Mouse (Mus musculus): ENCODE results near the gene Ogfrl1. TPM values are rescaled to one million over a fixed set of nuclear protein-coding genes. Genes with fewer than 3 reads are reported as not detected.

The Ogfrl1 gene
- polyA plus RNA-seq, 1 experiment from 2014 or later: 19.5 TPM

DNA sequence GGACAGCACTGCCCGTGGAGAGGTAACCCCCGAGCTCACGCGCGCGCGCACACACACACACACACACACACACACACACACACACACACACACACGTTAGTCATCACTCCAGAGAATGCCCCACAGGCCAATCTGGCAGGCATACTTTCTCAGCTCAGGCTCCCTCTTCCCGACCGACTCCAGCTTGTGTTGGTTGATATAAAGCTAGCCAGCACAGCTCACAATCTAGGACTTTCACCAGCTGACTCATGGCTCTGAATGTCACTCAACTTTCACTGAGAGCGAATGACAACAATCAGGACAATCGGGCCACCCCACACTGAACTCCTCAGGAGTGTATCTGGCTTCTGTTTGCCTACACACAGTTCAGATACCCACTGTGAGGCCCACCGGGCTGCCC is 20.0 kb downstream of the Ogfrl1 start:
- DNase-seq (ENCODE audit: low spot score) (no peak), ATAC-seq (ENCODE audit: low FRiP score) (no peak)
- no peak overlapping the region for H3K4me2 ChIP-seq (replicated peaks)
- peaks cover 15% of the 10 kb centered on the region for H3K36me3 ChIP-seq (replicated peaks; ENCODE audit: control insufficient read depth, insufficient read depth)
- H3K4me3 ChIP-seq (replicated peaks; ENCODE audit: low read length): no peak overlapping the region
- H3K9me3 ChIP-seq (ENCODE audit: control insufficient read depth, low read length): no peaks in the 10 kb centered on the region
- 81% methylated on average over 13 of the region's 13 CpGs for WGBS
- H3K27ac ChIP-seq: no peak overlapping the region
- H3K27me3 ChIP-seq (ENCODE audit: control insufficient read depth, insufficient read depth, low read length): no peaks in the 10 kb centered on the region
- H3K9ac ChIP-seq: no peak overlapping the region
- peaks cover 35% of the 10 kb centered on the region for H3K4me1 ChIP-seq (replicated peaks; ENCODE audit: control insufficient read depth, insufficient read depth, low read length)

DNA sequence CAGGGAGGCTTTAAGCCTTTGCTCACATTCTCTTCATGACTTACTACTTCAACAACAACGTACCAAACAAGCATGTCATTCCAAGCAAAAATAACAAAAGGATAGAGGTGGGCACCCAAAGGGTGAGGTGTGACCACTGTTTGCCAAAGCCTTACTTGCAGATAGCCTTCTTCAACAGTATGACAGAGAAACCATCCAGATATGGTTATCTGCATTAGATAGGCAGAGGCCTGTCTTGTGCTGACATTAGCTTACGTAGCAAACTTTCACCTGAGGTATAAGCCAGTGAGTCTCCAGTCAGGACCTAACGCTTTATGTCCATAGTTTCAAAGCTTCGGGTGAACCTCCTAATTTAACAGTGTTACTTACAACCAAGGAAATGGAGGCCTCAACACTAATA is 23.4 kb downstream of the Ogfrl1 start:
- WGBS: 74% methylated on average over 4 of the region's 4 CpGs
- Histone ChIP-seq H3K27ac (no peak overlapping the region), H3K36me3 (replicated peaks; ENCODE audit: control insufficient read depth, insufficient read depth) (peaks cover 32% of the 10 kb centered on the region), H3K9ac (no peak overlapping the region), H3K4me3 (replicated peaks; ENCODE audit: low read length) (no peak overlapping the region), H3K9me3 (ENCODE audit: control insufficient read depth, low read length) (no peaks in the 10 kb centered on the region), H3K4me2 (replicated peaks) (no peak overlapping the region), H3K27me3 (ENCODE audit: control insufficient read depth, insufficient read depth, low read length) (no peaks in the 10 kb centered on the region), H3K4me1 (replicated peaks; ENCODE audit: control insufficient read depth, insufficient read depth, low read length) (0 out of 2 replicates have a peak, but pooled peaks cover 5% of the 10 kb centered on the region)
- peak; percentile 19 for DNase-seq (ENCODE audit: low spot score)
- ATAC-seq (ENCODE audit: low FRiP score): no peak

DNA sequence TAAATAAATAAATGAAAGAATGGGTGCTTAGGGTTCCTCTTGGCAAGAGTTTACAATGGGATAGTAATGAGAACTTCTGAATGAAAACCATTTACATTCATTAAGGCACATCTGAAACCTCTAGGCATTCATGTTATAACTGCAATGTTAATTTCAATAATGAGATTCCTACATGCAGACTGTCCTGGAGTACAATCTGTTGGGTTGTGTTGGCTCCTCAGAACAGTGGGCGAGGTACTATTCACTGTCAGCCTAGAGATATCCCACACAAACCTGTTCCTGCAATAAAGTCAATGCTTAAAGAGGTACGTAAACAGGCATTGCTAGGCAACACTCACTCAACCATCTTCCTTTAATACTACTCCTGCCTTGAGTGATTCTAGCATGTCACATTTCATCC is 32.0 kb downstream of the Ogfrl1 start:
- H3K36me3 ChIP-seq (replicated peaks; ENCODE audit: control insufficient read depth, insufficient read depth): peaks cover 17% of the 10 kb centered on the region; the same call in 1 of the 2 replicates
- WGBS: 89% methylated on average over 2 of the region's 2 CpGs
- H3K9ac ChIP-seq: no peak overlapping the region
- H3K27ac ChIP-seq: no peak overlapping the region
- no peaks in the 10 kb centered on the region for H3K9me3 ChIP-seq (ENCODE audit: control insufficient read depth, low read length)
- no peak overlapping the region for H3K4me3 ChIP-seq (replicated peaks; ENCODE audit: low read length)
- no peaks in the 10 kb centered on the region for H3K27me3 ChIP-seq (ENCODE audit: control insufficient read depth, insufficient read depth, low read length)
- DNase-seq (ENCODE audit: low spot score): no peak
- no peaks in the 10 kb centered on the region for H3K4me1 ChIP-seq (replicated peaks; ENCODE audit: control insufficient read depth, insufficient read depth, low read length)
- no peak overlapping the region for H3K4me2 ChIP-seq (replicated peaks)
- no peak; the same call in 1 of the 2 replicates for ATAC-seq (ENCODE audit: low FRiP score)

- Histone ChIP-seq H3K4me1 (replicated peaks; ENCODE audit: control insufficient read depth, insufficient read depth, low read length) (no peaks in the 10 kb centered on the region), H3K9ac (no peak overlapping the region), H3K4me2 (replicated peaks) (no peak overlapping the region), H3K4me3 (replicated peaks; ENCODE audit: low read length) (no peak overlapping the region), H3K36me3 (replicated peaks; ENCODE audit: control insufficient read depth, insufficient read depth) (no peaks in the 10 kb centered on the region), H3K9me3 (ENCODE audit: control insufficient read depth, low read length) (no peaks in the 10 kb centered on the region), H3K27ac (no peak overlapping the region), H3K27me3 (ENCODE audit: control insufficient read depth, insufficient read depth, low read length) (no peaks in the 10 kb centered on the region)
- DNase-seq (ENCODE audit: low spot score) (no peak), ATAC-seq (ENCODE audit: low FRiP score) (no peak)
- WGBS: 88% methylated on average over 6 of the region's 6 CpGs
These were observed 44.7 kb downstream of the Ogfrl1 start for GRCm38 (mm10) chr1:23352895-23353294.

DNA sequence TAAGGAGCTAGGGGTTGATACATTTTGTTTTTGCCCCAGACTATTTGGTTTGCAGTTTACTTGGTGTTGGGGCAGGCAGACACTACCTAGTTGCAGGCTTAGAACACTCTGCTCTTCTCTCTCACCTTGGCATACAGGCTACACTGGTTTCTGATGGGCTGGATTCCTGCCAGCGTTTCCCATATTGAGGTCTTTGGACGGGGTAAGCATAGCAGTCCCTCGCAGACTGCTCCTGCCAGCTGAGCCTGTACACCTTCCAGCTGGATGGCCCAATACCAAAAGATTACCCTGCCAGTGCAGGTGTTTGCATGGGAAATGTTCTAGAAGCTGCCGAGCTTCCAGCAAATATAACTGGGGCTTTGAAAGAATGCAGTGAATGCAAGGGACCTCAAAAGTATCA is 45.8 kb downstream of the Ogfrl1 start:
- no peaks in the 10 kb centered on the region for H3K9me3 ChIP-seq (ENCODE audit: control insufficient read depth, low read length)
- H3K27ac ChIP-seq: no peak overlapping the region
- H3K27me3 ChIP-seq (ENCODE audit: control insufficient read depth, insufficient read depth, low read length): no peaks in the 10 kb centered on the region
- no peak overlapping the region for H3K4me2 ChIP-seq (replicated peaks)
- no peak overlapping the region for H3K9ac ChIP-seq
- no peak overlapping the region for H3K4me3 ChIP-seq (replicated peaks; ENCODE audit: low read length)
- 76% methylated on average over 4 of the region's 4 CpGs for WGBS
- H3K36me3 ChIP-seq (replicated peaks; ENCODE audit: control insufficient read depth, insufficient read depth): no peaks in the 10 kb centered on the region
- no peak for ATAC-seq (ENCODE audit: low FRiP score)
- no peak for DNase-seq (ENCODE audit: low spot score)
- H3K4me1 ChIP-seq (replicated peaks; ENCODE audit: control insufficient read depth, insufficient read depth, low read length): no peaks in the 10 kb centered on the region

- 85% methylated on average over 3 of the region's 3 CpGs for WGBS
- H3K4me3 ChIP-seq (replicated peaks; ENCODE audit: low read length): no peak overlapping the region
- H3K4me1 ChIP-seq (replicated peaks; ENCODE audit: control insufficient read depth, insufficient read depth, low read length): peaks cover 9% of the 10 kb centered on the region; the same call in 1 of the 2 replicates
These were observed 51.9 kb downstream of the Ogfrl1 start for GRCm38 (mm10) chr1:23345633-23346032.

GRCm38 (mm10) chr1:23342864-23343263 is 54.7 kb downstream of the Ogfrl1 start:
- ATAC-seq (ENCODE audit: low FRiP score): no peak
- no peak overlapping the region for H3K4me3 ChIP-seq (replicated peaks; ENCODE audit: low read length)
- no peak overlapping the region for H3K4me2 ChIP-seq (replicated peaks)
- no peak overlapping the region for H3K9ac ChIP-seq
- whole genome bisulfite sequencing: 61% methylated on average over 4 of the region's 4 CpGs
- no peaks in the 10 kb centered on the region for H3K36me3 ChIP-seq (replicated peaks; ENCODE audit: control insufficient read depth, insufficient read depth)
- no peak for DNase-seq (ENCODE audit: low spot score)
- no peaks in the 10 kb centered on the region for H3K27me3 ChIP-seq (ENCODE audit: control insufficient read depth, insufficient read depth, low read length)
- peaks cover 9% of the 10 kb centered on the region; the same call in 1 of the 2 replicates for H3K4me1 ChIP-seq (replicated peaks; ENCODE audit: control insufficient read depth, insufficient read depth, low read length)
- no peak overlapping the region for H3K27ac ChIP-seq
- H3K9me3 ChIP-seq (ENCODE audit: control insufficient read depth, low read length): no peaks in the 10 kb centered on the region

More at GRCm38 (mm10) chr1:23345633-23346032, 51.9 kb downstream of the Ogfrl1 start:
- no peaks in the 10 kb centered on the region for H3K27me3 ChIP-seq (ENCODE audit: control insufficient read depth, insufficient read depth, low read length)
- H3K9ac ChIP-seq: no peak overlapping the region
- ATAC-seq (ENCODE audit: low FRiP score) (no peak), DNase-seq (ENCODE audit: low spot score) (no peak)
- no peaks in the 10 kb centered on the region for H3K36me3 ChIP-seq (replicated peaks; ENCODE audit: control insufficient read depth, insufficient read depth)
- no peak overlapping the region for H3K4me2 ChIP-seq (replicated peaks)
- no peaks in the 10 kb centered on the region for H3K9me3 ChIP-seq (ENCODE audit: control insufficient read depth, low read length)
- H3K27ac ChIP-seq: no peak overlapping the region

GRCm38 (mm10) chr1:23342224-23342623 is 55.3 kb downstream of the Ogfrl1 start:
- Histone ChIP-seq H3K9ac (no peak overlapping the region), H3K4me1 (replicated peaks; ENCODE audit: control insufficient read depth, insufficient read depth, low read length) (peaks cover 9% of the 10 kb centered on the region; the same call in 1 of the 2 replicates), H3K4me2 (replicated peaks) (no peak overlapping the region), H3K27me3 (ENCODE audit: control insufficient read depth, insufficient read depth, low read length) (no peaks in the 10 kb centered on the region), H3K4me3 (replicated peaks; ENCODE audit: low read length) (no peak overlapping the region), H3K9me3 (ENCODE audit: control insufficient read depth, low read length) (no peaks in the 10 kb centered on the region), H3K27ac (no peak overlapping the region), H3K36me3 (replicated peaks; ENCODE audit: control insufficient read depth, insufficient read depth) (no peaks in the 10 kb centered on the region)
- DNase-seq (ENCODE audit: low spot score) (no peak), ATAC-seq (ENCODE audit: low FRiP score) (peak; percentile 27; the same call in 1 of the 2 replicates)
- WGBS: 63% methylated on average over 3 of the region's 3 CpGs

DNA sequence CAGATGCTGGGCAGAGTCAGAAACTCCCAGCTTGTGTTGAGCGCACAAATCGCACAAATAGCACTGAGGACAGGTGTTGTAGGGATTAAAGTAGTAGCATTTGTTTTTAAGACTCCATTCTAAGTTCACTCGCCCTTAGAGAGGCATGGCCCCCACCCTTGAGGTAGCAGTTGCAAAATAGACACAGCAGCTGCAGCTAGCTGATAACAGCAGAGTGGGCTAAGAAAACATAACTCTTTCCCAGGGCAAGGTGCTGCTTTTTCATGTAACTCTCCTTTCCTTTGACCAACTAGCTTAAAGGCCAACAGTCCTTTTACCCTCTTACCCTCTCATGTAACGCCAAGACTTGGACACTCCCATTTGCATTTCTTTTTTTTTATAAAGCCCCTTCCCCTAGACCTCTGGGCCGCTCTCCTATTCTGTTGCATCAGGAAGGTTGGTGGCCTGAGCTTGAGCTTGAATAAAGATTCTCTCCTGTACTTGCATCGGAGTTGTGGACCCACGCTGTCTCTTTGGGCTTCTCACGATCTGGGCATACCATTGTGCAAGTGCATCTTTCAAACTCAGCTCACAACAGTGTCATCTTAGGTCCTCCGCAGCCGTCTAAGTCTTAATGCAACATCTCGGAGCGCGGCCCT is 61.7 kb downstream of the Ogfrl1 start:
- ATAC-seq (ENCODE audit: low FRiP score) (no peak), DNase-seq (ENCODE audit: low spot score) (no peak)
- WGBS: 91% methylated on average over 13 of the region's 13 CpGs
- Histone ChIP-seq H3K4me2 (replicated peaks) (no peak overlapping the region), H3K9me3 (ENCODE audit: control insufficient read depth, low read length) (no peaks in the 10 kb centered on the region), H3K27me3 (ENCODE audit: control insufficient read depth, insufficient read depth, low read length) (no peaks in the 10 kb centered on the region), H3K27ac (no peak overlapping the region), H3K4me3 (replicated peaks; ENCODE audit: low read length) (no peak overlapping the region), H3K4me1 (replicated peaks; ENCODE audit: control insufficient read depth, insufficient read depth, low read length) (no peaks in the 10 kb centered on the region), H3K9ac (no peak overlapping the region), H3K36me3 (replicated peaks; ENCODE audit: control insufficient read depth, insufficient read depth) (no peaks in the 10 kb centered on the region)

GRCm38 (mm10) chr1:23335050-23335449 is 62.5 kb downstream of the Ogfrl1 start:
- WGBS: 96% methylated on average over 4 of the region's 4 CpGs
- ATAC-seq (ENCODE audit: low FRiP score): no peak
- H3K9ac ChIP-seq: no peak overlapping the region

More at GRCm38 (mm10) chr1:23335050-23335449, 62.5 kb downstream of the Ogfrl1 start:
- Histone ChIP-seq H3K9me3 (ENCODE audit: control insufficient read depth, low read length) (no peaks in the 10 kb centered on the region), H3K4me2 (replicated peaks) (no peak overlapping the region), H3K4me1 (replicated peaks; ENCODE audit: control insufficient read depth, insufficient read depth, low read length) (no peaks in the 10 kb centered on the region), H3K27me3 (ENCODE audit: control insufficient read depth, insufficient read depth, low read length) (no peaks in the 10 kb centered on the region), H3K4me3 (replicated peaks; ENCODE audit: low read length) (no peak overlapping the region), H3K27ac (no peak overlapping the region), H3K36me3 (replicated peaks; ENCODE audit: control insufficient read depth, insufficient read depth) (no peaks in the 10 kb centered on the region)
- no peak for DNase-seq (ENCODE audit: low spot score)
